Mouse (Mus musculus) spleen, adult 2 months (tissue): ENCODE data around the gene Sf3b6.
"Not testable (repeated sequence)": the region's sequence is repeated elsewhere in the genome, so short reads cannot be mapped to it uniquely, and the experiment has no call there.

Source experiments
- CTCF ChIP-seq: fragments of 200-500 bp; IDR thresholded peaks from 2 replicates; pipeline ENCODE4 v1.5.1; 2011; ENCODE audit warnings: mild to moderate bottlenecking, inconsistent platforms; ENCODE audit not compliant: insufficient read depth, insufficient read length, insufficient replicate concordance; ENCODE audit errors: extremely low read depth
- POLR2A ChIP-seq: fragments of 200-500 bp; IDR thresholded peaks from 2 replicates; pipeline ENCODE4 v1.6.1; 2011; ENCODE audit warnings: low read depth, low read length, inconsistent platforms

GRCm38 (mm10) chr12:4797471-4797870 lies 19.9 kb upstream of the Sf3b6 start:
- not testable (repeated sequence) for TF ChIP-seq CTCF, POLR2A
